Mouse (Mus musculus): ENCODE results near the gene Nr2f6. TPM values are rescaled to one million over a fixed set of nuclear protein-coding genes. Genes with fewer than 3 reads are reported as not detected.

Gene Nr2f6
- total and polyA plus RNA-seq, 2 experiments from 2014 or later = 26.0 to 63.9 TPM

GRCm38 (mm10) chr8:71380178-71381171 is 1.3 kb downstream of the Nr2f6 start:
- ATAC-seq (no peak), DNase-seq (peak; percentile 10)
- Histone ChIP-seq H3K4me3 (ENCODE audit: low read depth, low read length) (peak overlapping the region; percentile 76), H3K27ac (ENCODE audit: low read depth, low read length) (no peak overlapping the region), H3K9me3 (ENCODE audit: low read length) (no peaks in the 10 kb centered on the region), H3K36me3 (ENCODE audit: insufficient read depth) (no peaks in the 10 kb centered on the region), H3K4me1 (ENCODE audit: insufficient read depth) (peaks cover 14% of the 10 kb centered on the region), H3K4me2 (ENCODE audit: low read depth) (peak overlapping the region; percentile 98), H3K9ac (peak overlapping the region; percentile 78), H3K27me3 (ENCODE audit: insufficient read depth, low read length) (no peaks in the 10 kb centered on the region)
- TF ChIP-seq CTCF (IDR thresholded peaks at IDR 0.05; ENCODE audit: low read depth) = no peak
- 4% methylated on average over 67 of the region's 72 CpGs for WGBS

GRCm38 (mm10) chr8:71379512-71380075 is 2.2 kb downstream of the Nr2f6 start:
- no peak overlapping the region for H3K27ac ChIP-seq (ENCODE audit: low read depth, low read length)
- H3K27me3 ChIP-seq (ENCODE audit: insufficient read depth, low read length) = no peaks in the 10 kb centered on the region
- 63% methylated on average over 3 of the region's 3 CpGs for WGBS
- H3K36me3 ChIP-seq (ENCODE audit: insufficient read depth) = no peaks in the 10 kb centered on the region
- no peak for TF ChIP-seq CTCF (IDR thresholded peaks at IDR 0.05; ENCODE audit: low read depth)
- ATAC-seq (no peak), DNase-seq (no peak)
- H3K4me3 ChIP-seq (ENCODE audit: low read depth, low read length) = peak overlapping the region; percentile 76; the same call in 1 of the 2 replicates
- H3K9ac ChIP-seq = 0 out of 2 replicates have a peak overlapping the region, but pooled peaks have one; percentile 78
- H3K9me3 ChIP-seq (ENCODE audit: low read length) = no peaks in the 10 kb centered on the region
- peaks cover 14% of the 10 kb centered on the region for H3K4me1 ChIP-seq (ENCODE audit: insufficient read depth)
- H3K4me2 ChIP-seq (ENCODE audit: low read depth) = peak overlapping the region; percentile 98

GRCm38 (mm10) chr8:71379008-71379407 is 2.8 kb downstream of the Nr2f6 start:
- DNase-seq (no peak), ATAC-seq (no peak)
- Histone ChIP-seq H3K9me3 (ENCODE audit: low read length) (no peaks in the 10 kb centered on the region), H3K36me3 (ENCODE audit: insufficient read depth) (0 out of 2 replicates have a peak, but pooled peaks cover 1% of the 10 kb centered on the region), H3K4me3 (ENCODE audit: low read depth, low read length) (no peak overlapping the region), H3K9ac (no peak overlapping the region), H3K4me1 (ENCODE audit: insufficient read depth) (peaks cover 14% of the 10 kb centered on the region), H3K27me3 (ENCODE audit: insufficient read depth, low read length) (no peaks in the 10 kb centered on the region), H3K4me2 (ENCODE audit: low read depth) (0 out of 2 replicates have a peak overlapping the region, but pooled peaks have one; percentile 98), H3K27ac (ENCODE audit: low read depth, low read length) (no peak overlapping the region)
- 34% methylated on average over 4 of the region's 4 CpGs for WGBS
- no peak for TF ChIP-seq CTCF (IDR thresholded peaks at IDR 0.05; ENCODE audit: low read depth)

GRCm38 (mm10) chr8:71376423-71377030 is 5.2 kb downstream of the Nr2f6 start:
- DNase-seq = no peak
- Histone ChIP-seq H3K9me3 (ENCODE audit: low read length) (no peaks in the 10 kb centered on the region), H3K9ac (peak overlapping the region; percentile 58), H3K4me2 (ENCODE audit: low read depth) (peak overlapping the region; percentile 89), H3K27me3 (ENCODE audit: insufficient read depth, low read length) (no peaks in the 10 kb centered on the region), H3K36me3 (ENCODE audit: insufficient read depth) (0 out of 2 replicates have a peak, but pooled peaks cover 5% of the 10 kb centered on the region), H3K27ac (ENCODE audit: low read depth, low read length) (0 out of 2 replicates have a peak overlapping the region, but pooled peaks have one; percentile 69), H3K4me1 (ENCODE audit: insufficient read depth) (peaks cover 14% of the 10 kb centered on the region), H3K4me3 (ENCODE audit: low read depth, low read length) (peak overlapping the region; percentile 39)
- ATAC-seq = no peak
- peak; percentile 36 for TF ChIP-seq CTCF (IDR thresholded peaks at IDR 0.05; ENCODE audit: low read depth)
- WGBS = 28% methylated on average over 8 of the region's 8 CpGs

GRCm38 (mm10) chr8:71375581-71376422 is 6.0 kb downstream of the Nr2f6 start:
- Histone ChIP-seq H3K27ac (ENCODE audit: low read depth, low read length) (peak overlapping the region; percentile 69), H3K9ac (peak overlapping the region; percentile 58), H3K27me3 (ENCODE audit: insufficient read depth, low read length) (no peaks in the 10 kb centered on the region), H3K4me3 (ENCODE audit: low read depth, low read length) (peak overlapping the region; percentile 39), H3K4me2 (ENCODE audit: low read depth) (peak overlapping the region; percentile 89), H3K9me3 (ENCODE audit: low read length) (no peaks in the 10 kb centered on the region), H3K4me1 (ENCODE audit: insufficient read depth) (peaks cover 14% of the 10 kb centered on the region), H3K36me3 (ENCODE audit: insufficient read depth) (0 out of 2 replicates have a peak, but pooled peaks cover 5% of the 10 kb centered on the region)
- peak; percentile 61 for TF ChIP-seq CTCF (IDR thresholded peaks at IDR 0.05; ENCODE audit: low read depth)
- ATAC-seq (peak; percentile 1; the same call in 1 of the 2 replicates), DNase-seq (peak; percentile 71)
- WGBS = 3% methylated on average over 74 of the region's 74 CpGs

- ATAC-seq = no peak
- Histone ChIP-seq H3K9me3 (ENCODE audit: low read length) (no peaks in the 10 kb centered on the region), H3K4me2 (ENCODE audit: low read depth) (no peak overlapping the region), H3K27ac (ENCODE audit: low read depth, low read length) (no peak overlapping the region), H3K4me3 (ENCODE audit: low read depth, low read length) (no peak overlapping the region), H3K9ac (no peak overlapping the region), H3K4me1 (ENCODE audit: insufficient read depth) (peaks cover 9% of the 10 kb centered on the region), H3K36me3 (ENCODE audit: insufficient read depth) (peaks cover 7% of the 10 kb centered on the region), H3K27me3 (ENCODE audit: insufficient read depth, low read length) (no peaks in the 10 kb centered on the region)
- DNase-seq = no peak
- TF ChIP-seq CTCF (IDR thresholded peaks at IDR 0.05; ENCODE audit: low read depth) = no peak
- WGBS = 80% methylated on average over 17 of the region's 17 CpGs
Observed at GRCm38 (mm10) chr8:71374616-71375206, 7.0 kb downstream of the Nr2f6 start.

Measured in forebrain, postnatal 0 days (tissue).